Mouse (Mus musculus) intestine, postnatal 0 days (tissue): Measurements from ENCODE around the gene Parp9. TPM values are rescaled to one million over a fixed set of nuclear protein-coding genes. Genes with fewer than 3 reads are reported as not detected.

Experiments
- ATAC-seq: fragments of 200-750 bp; cut with Nextera tagmentation; 2 replicates; pipeline ENCODE4 v1.8.0; 2017; ENCODE audit warnings: mild to moderate bottlenecking, moderate TSS enrichment, moderate library complexity
- H3K27ac ChIP-seq: fragments of 300-500 bp; sonication (generic); 2 replicates; pipeline ENCODE4 v1.5.1; 2014; ENCODE audit warnings: mild to moderate bottlenecking, low read depth, low read length, moderate library complexity
- H3K27me3 ChIP-seq: fragments of 300-500 bp; sonication (generic); replicated peaks from 2 replicates; pipeline ENCODE4 v1.6.1; 2014; ENCODE audit warnings: low read length, mixed read lengths; ENCODE audit not compliant: control insufficient read depth, insufficient read depth
- H3K36me3 ChIP-seq: fragments of 300-500 bp; sonication (generic); 2 replicates; pipeline ENCODE4 v1.6.1; 2014; ENCODE audit warnings: mild to moderate bottlenecking, moderate library complexity; ENCODE audit not compliant: control insufficient read depth, insufficient read depth
- H3K4me1 ChIP-seq: fragments of 300-500 bp; sonication (generic); replicated peaks from 2 replicates; pipeline ENCODE4 v1.6.1; 2014; ENCODE audit warnings: antibody characterized with exemption, low read length, mixed read lengths; ENCODE audit not compliant: control insufficient read depth, insufficient read depth
- H3K4me2 ChIP-seq: fragments of 300-500 bp; sonication (generic); replicated peaks from 2 replicates; pipeline ENCODE4 v1.6.1; 2014; ENCODE audit warnings: low read depth, mild to moderate bottlenecking, moderate library complexity
- H3K4me3 ChIP-seq: fragments of 300-500 bp; sonication (generic); 2 replicates; pipeline ENCODE4 v1.5.1; 2014; ENCODE audit warnings: low read depth, low read length
- H3K9ac ChIP-seq: fragments of 300-500 bp; sonication (generic); 2 replicates; pipeline ENCODE4 v1.6.1; 2014; ENCODE audit warnings: mild to moderate bottlenecking, low read depth, low read length
- H3K9me3 ChIP-seq: fragments of 300-500 bp; sonication (generic); 2 replicates; pipeline ENCODE4 v1.6.1; 2016; ENCODE audit warnings: mixed run types; ENCODE audit not compliant: control insufficient read depth
- CTCF ChIP-seq: sonication (generic); IDR thresholded peaks from 2 replicates; pipeline ENCODE4 v1.5.1; 2016; ENCODE audit warnings: low read depth, mild to moderate bottlenecking, control low read depth, antibody characterized with exemption, moderate library complexity
- WGBS: fragments of 180-500 bp; shearing (Covaris S2); extraction: QIAGEN DNeasy Blood & Tissue Kit; methylation state at CpG from one replicate; pipeline ENCODE4 v1.1.7; 2014; 5-methylcytosine and 5-hydroxymethylcytosine counted together
- polyA plus RNA-seq: library from polyadenylated mRNA; unstranded; fragments of >200 nt; fragmentation: Nextera tagmentation; extraction: Ambion mirVana; gene quantifications from 2 replicates; pipeline ENCODE4 v1.2.1, GENCODE M21; 2015

The Parp9 gene
- polyA plus RNA-seq, 1 experiment from 2014 or later = 29.2 TPM

GRCm38 (mm10) chr16:36016335-36016734 lies 78.1 kb downstream of the Parp9 start:
- TF ChIP-seq CTCF = no peak
- Histone ChIP-seq H3K4me1 (no peaks in the 10 kb centered on the region), H3K4me3 (no peak overlapping the region), H3K27ac (no peak overlapping the region), H3K36me3 (peaks cover 9% of the 10 kb centered on the region), H3K27me3 (no peaks in the 10 kb centered on the region), H3K9ac (no peak overlapping the region), H3K4me2 (no peak overlapping the region), H3K9me3 (no peaks in the 10 kb centered on the region)
- WGBS = 100% methylated on average over 1 of the region's 1 CpGs
- ATAC-seq = no peak

Other genes starting within 250 kb of the Parp9 start
- gene Dirc2, start 169.1 kb upstream of the Parp9 start, polyA plus RNA-seq = 20.4 and 22.0 TPM in 2 replicates
- 8.0 and 9.5 TPM in 2 replicates for gene Hspbap1, start 168.1 kb upstream of the Parp9 start, polyA plus RNA-seq
- 7.1 and 9.7 TPM in 2 replicates for gene Parp14, start 66.9 kb upstream of the Parp9 start, polyA plus RNA-seq
- gene Dtx3l, start 681 bp downstream of the Parp9 start, polyA plus RNA-seq = 10.6 and 11.8 TPM in 2 replicates
- 17.6 and 22.2 TPM in 2 replicates for gene Kpna1, start 40.3 kb downstream of the Parp9 start, polyA plus RNA-seq
- gene Wdr5b, start 102.7 kb downstream of the Parp9 start, polyA plus RNA-seq = 3.8 and 4.0 TPM in 2 replicates
- gene Fam162a, start 133.1 kb downstream of the Parp9 start, polyA plus RNA-seq = 445 and 480 TPM in 2 replicates
- gene Ccdc58, start 133.2 kb downstream of the Parp9 start, polyA plus RNA-seq = 64.6 and 65.2 TPM in 2 replicates
- gene Csta1, start 192.8 kb downstream of the Parp9 start, polyA plus RNA-seq = 0.12 TPM in 1 of 2 replicates, not detected in the other
- 0.42 and 0.76 TPM in 2 replicates for gene Stfa2l1, start 218.3 kb downstream of the Parp9 start, polyA plus RNA-seq
- 0.81 and 1.2 TPM in 2 replicates for gene Gm5483, start 245.7 kb downstream of the Parp9 start, polyA plus RNA-seq